Mouse (Mus musculus) olfactory bulb, adult 2 months (tissue): ENCODE measurements around the gene Gm49387.

Experiments used
- CTCF ChIP-seq: fragments of 200-500 bp; IDR thresholded peaks from 2 replicates; pipeline ENCODE4 v1.5.1; 2012; ENCODE audit warnings: low read depth, mild to moderate bottlenecking, low read length, moderate library complexity; ENCODE audit not compliant: insufficient read depth
- POLR2A ChIP-seq: fragments of 200-500 bp; IDR thresholded peaks from 2 replicates; pipeline ENCODE4 v1.6.1; 2012; ENCODE audit warnings: mild to moderate bottlenecking, low read depth, low read length, moderate library complexity; ENCODE audit not compliant: insufficient read depth

- no peak for TF ChIP-seq POLR2A
- TF ChIP-seq CTCF: no peak
These were observed 54.2 kb downstream of the Gm49387 start for GRCm38 (mm10) chr14:31586451-31586850.
